ENCODE assay signal across 9 mouse cellular contexts in the genomic region with DNA sequence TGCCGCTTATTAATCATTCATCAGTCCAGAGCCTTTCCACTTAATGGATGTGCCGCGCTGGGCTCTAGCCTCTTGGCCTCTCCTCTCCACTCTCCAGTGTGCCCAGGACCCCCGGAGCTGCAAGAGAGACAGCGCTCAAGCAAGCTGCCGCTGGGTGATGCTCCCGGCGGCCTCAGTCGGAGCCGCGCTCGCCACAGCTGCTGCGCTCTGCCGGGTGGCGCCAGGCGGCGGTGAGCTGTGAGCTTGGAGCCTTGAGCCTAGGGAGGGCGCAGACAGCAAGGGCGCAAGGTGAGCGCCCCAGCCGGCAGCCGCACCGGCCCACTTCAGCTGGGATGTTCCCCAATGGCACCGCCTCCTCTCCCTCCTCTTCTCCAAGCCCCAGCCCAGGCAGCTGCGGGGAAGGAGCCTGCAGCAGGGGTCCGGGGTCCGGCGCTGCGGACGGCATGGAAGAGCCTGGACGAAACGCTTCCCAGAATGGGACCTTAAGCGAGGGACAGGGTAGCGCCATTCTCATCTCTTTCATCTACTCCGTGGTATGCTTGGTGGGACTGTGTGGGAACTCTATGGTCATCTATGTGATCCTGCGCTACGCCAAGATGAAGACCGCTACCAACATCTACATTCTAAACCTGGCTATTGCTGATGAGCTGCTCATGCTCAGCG. TPM values are rescaled to one million over a fixed set of nuclear protein-coding genes. Genes with fewer than 3 reads are reported as not detected.
DNase-seq lines count a peak whose midpoint lies in the region; ATAC-seq and TF ChIP-seq lines count a peak whose summit lies in the region.
"Had no signal": no experiment of that assay in that cellular context is flagged by ENCODE, and none has a peak within 500 bp of the region (broad histone marks: within the 10 kb centered on the region; RNA-seq: fewer than 3 reads in every experiment).

No protein-coding gene starts in this region.

- no peak overlapping the region for H3K27ac ChIP-seq in liver, postnatal 0 days (ENCODE audit: low read depth)

- WGBS in liver, postnatal 0 days (ENCODE audit: insufficient replicate concordance): 3% methylated on average over 37 of the region's 39 CpGs

- DNase-seq in cerebellum, postnatal 10 days: peak; percentile 25 to 46
- DNase-seq in cerebellum, adult 8-10 months: no peak
- no peak for DNase-seq in G1E (ENCODE audit: low spot score)
- peak; percentile 10 for DNase-seq in kidney, postnatal 14 days
- DNase-seq in liver, postnatal 0 days: no peak
- DNase-seq in right cerebral cortex, postnatal 36 days (ENCODE audit: low spot score in 2 of 2): peak; percentile 19 to 22

- H3K4me1 ChIP-seq in G1E (ENCODE audit: insufficient read depth, low read depth, low read length): no peaks in the 10 kb centered on the region
- H3K4me1 ChIP-seq in liver, postnatal 0 days (ENCODE audit: insufficient read depth): no peaks in the 10 kb centered on the region; the same call in none of the 2 replicates

- no peak overlapping the region for H3K9ac ChIP-seq in liver, postnatal 0 days (replicated peaks)

- no peaks in the 10 kb centered on the region for H3K36me3 ChIP-seq in G1E (replicated peaks)
- no peaks in the 10 kb centered on the region for H3K36me3 ChIP-seq in liver, postnatal 0 days (replicated peaks; ENCODE audit: insufficient read depth, low read length)

- H3K4me2 ChIP-seq in liver, postnatal 0 days (ENCODE audit: low read depth, low read length): peak overlapping the region; percentile 52

- peak overlapping the region; percentile 6; the same call in 1 of the 2 replicates for H3K4me3 ChIP-seq in G1E (ENCODE audit: low read depth, low read length)
- H3K4me3 ChIP-seq in liver, postnatal 0 days (ENCODE audit: low read depth, low read length): peak overlapping the region; percentile 17; the same call in 1 of the 2 replicates

- peaks cover 9% of the 10 kb centered on the region; the same call in 1 of the 2 replicates for H3K27me3 ChIP-seq in G1E (ENCODE audit: insufficient read depth, low read length)
- peaks cover 34% of the 10 kb centered on the region for H3K27me3 ChIP-seq in liver, postnatal 0 days (ENCODE audit: insufficient read depth, low read length)

- no peak for TF ChIP-seq CTCF in G1E (IDR thresholded peaks at IDR 0.05; ENCODE audit: low read depth, low read length)
- TF ChIP-seq CTCF in liver, postnatal 0 days (IDR thresholded peaks at IDR 0.05; ENCODE audit: low read depth): no peak

- ATAC-seq in G1E (ENCODE audit: extremely low read depth, insufficient number of reproducible peaks, low FRiP score, poor library complexity, severe bottlenecking): no peak
- peak; percentile 56 for ATAC-seq in frontal cortex, adult (ENCODE audit: low TSS enrichment)
- no peak for ATAC-seq in liver, postnatal 0 days
- ATAC-seq in CD4-positive, CD25-positive, alpha-beta regulatory T cell, adult 4 months: no peak

- TF ChIP-seq EP300 in liver, postnatal 0 days (IDR thresholded peaks at IDR 0.05; ENCODE audit: low read depth): no peak

- H3K9me3 ChIP-seq in G1E (replicated peaks): peaks cover 26% of the 10 kb centered on the region
- H3K9me3 ChIP-seq in liver, postnatal 0 days (ENCODE audit: low read length): no peaks in the 10 kb centered on the region

RNA-seq across cellular contexts. Expression of a gene that starts 0.8 kb away (rescaled TPM):
- total RNA-seq in G1E (2014; fragmentation: Nextera tagmentation): not detected in 2 replicates
- total RNA-seq in G1E (2017): not detected in 2 replicates
- polyA plus RNA-seq in G1E (2012): not detected in 2 replicates
- polyA plus RNA-seq in liver, postnatal 0 days (2015; fragmentation: Nextera tagmentation; extraction: Ambion mirVana): not detected in 2 replicates
- polyA plus RNA-seq in CD4-positive, CD25-positive, alpha-beta regulatory T cell, adult 4 months (2017; shearing (Covaris generic)): not detected
- polyA plus RNA-seq: spleen, adult 2 months had no signal

RNA-seq across cellular contexts. Expression of a gene that starts 56.7 kb away (rescaled TPM):
- total RNA-seq in G1E (2014; fragmentation: Nextera tagmentation): not detected in 2 replicates
- 0.16 TPM in 1 of 2 replicates, not detected in the other for total RNA-seq in G1E (2017)
- polyA plus RNA-seq in G1E (2012): not detected in 2 replicates
- 9.9 and 10.3 TPM in 2 replicates for polyA plus RNA-seq in liver, postnatal 0 days (2015; fragmentation: Nextera tagmentation; extraction: Ambion mirVana)
- not detected for polyA plus RNA-seq in CD4-positive, CD25-positive, alpha-beta regulatory T cell, adult 4 months (2017; shearing (Covaris generic))

Comparison
In these comparisons a context has a peak if more than half of its experiments do, and no peak if none do; other contexts are left out.
1. DNase-seq: peak in cerebellum, postnatal 10 days (2 of 2), kidney, postnatal 14 days (single experiment) and right cerebral cortex, postnatal 36 days (2 of 2); none in cerebellum, adult 8-10 months (single experiment), G1E (single experiment) and liver, postnatal 0 days (single experiment).
2. RNA of a gene that starts 56.7 kb away (polyA plus RNA-seq): 9.9 to 10.3 TPM in liver, postnatal 0 days; not detected in G1E and not detected in CD4-positive, CD25-positive, alpha-beta regulatory T cell, adult 4 months; every median in the first group is over 10 times any median in the second.